In the genomic region with DNA sequence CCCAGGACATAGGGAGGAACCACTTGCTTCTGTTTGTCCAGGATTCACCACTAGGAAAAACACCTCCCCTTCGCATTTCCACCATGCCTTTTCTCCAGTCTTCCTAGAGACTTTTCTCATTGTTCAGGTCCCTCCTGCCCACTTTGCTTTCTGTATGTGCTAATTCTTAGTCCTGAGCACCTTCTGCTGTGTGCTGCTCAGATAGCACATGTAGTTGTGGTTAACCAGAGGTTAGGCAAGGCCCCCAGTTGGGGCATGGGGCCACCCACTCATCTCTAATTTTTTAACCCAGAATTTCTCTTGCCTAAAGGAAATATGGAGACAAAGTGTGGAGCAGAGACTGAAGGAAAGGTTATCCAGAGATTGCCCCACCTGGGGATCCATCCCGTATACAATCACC, we compare ENCODE assay signal across 22 mouse cellular contexts. TPM values are rescaled to one million over a fixed set of nuclear protein-coding genes. Genes with fewer than 3 reads are reported as not detected.
"Had no signal": no experiment of that assay in that cellular context is flagged by ENCODE, and none has a peak within 500 bp of the region (broad histone marks: within the 10 kb centered on the region; RNA-seq: fewer than 3 reads in every experiment).

No protein-coding gene starts in this region.

- H3K27ac ChIP-seq: neural tube, embryonic 12.5 days; neural tube, embryonic 13.5 days; neural tube, embryonic 15.5 days; stomach, embryonic 15.5 days; stomach, postnatal 0 days had no signal

- DNase-seq: retina, postnatal 1 day; right cerebral cortex, adult 18-20 months; right cerebral cortex, postnatal 14 days; right cerebral cortex, postnatal 25 days; right cerebral cortex, postnatal 4 days; spleen, adult 18-20 months; thymus, adult 18-20 months; thymus, adult 2 months; thymus, postnatal 14 days; thymus, postnatal 25 days; thymus, postnatal 36 days; thymus, postnatal 4 days had no signal

- H3K4me1 ChIP-seq: neural tube, embryonic 12.5 days; neural tube, embryonic 13.5 days; neural tube, embryonic 15.5 days; stomach, embryonic 15.5 days had no signal

- H3K4me3 ChIP-seq: neural tube, embryonic 12.5 days; neural tube, embryonic 13.5 days; neural tube, embryonic 15.5 days; stomach, embryonic 15.5 days had no signal

RNA-seq across cellular contexts. Expression of gene S100a9, which starts 6.7 kb away (rescaled TPM):
- polyA plus RNA-seq: small intestine, adult 2 months; testis, adult 2 months had no signal

RNA-seq across cellular contexts. Expression of gene Pglyrp4, which starts 24.5 kb away (rescaled TPM):
- polyA plus RNA-seq: neural tube, embryonic 12.5 days; neural tube, embryonic 13.5 days; neural tube, embryonic 14.5 days; neural tube, embryonic 15.5 days; small intestine, adult 2 months; stomach, embryonic 14.5 days; urinary bladder, adult 2 months had no signal

RNA-seq across cellular contexts. Expression of gene S100a8, which starts 33.5 kb away (rescaled TPM):
- polyA plus RNA-seq: small intestine, adult 2 months; testis, adult 2 months had no signal

RNA-seq across cellular contexts. Expression of gene S100a7a, which starts 48.4 kb away (rescaled TPM):
- polyA plus RNA-seq: neural tube, embryonic 12.5 days; neural tube, embryonic 13.5 days; neural tube, embryonic 14.5 days; neural tube, embryonic 15.5 days; stomach, embryonic 14.5 days; testis, adult 2 months had no signal
